Mouse (Mus musculus): ENCODE results near the gene Zfp36l1.

The Zfp36l1 gene

GRCm38 (mm10) chr12:80112852-80113551, at the start of gene Zfp36l1:
Gene Zfp36l1, minus strand, starts transcription at chr12:80113013.
- in situ Hi-C loops (cut with MboI, MseI), result no loop called here

DNA sequence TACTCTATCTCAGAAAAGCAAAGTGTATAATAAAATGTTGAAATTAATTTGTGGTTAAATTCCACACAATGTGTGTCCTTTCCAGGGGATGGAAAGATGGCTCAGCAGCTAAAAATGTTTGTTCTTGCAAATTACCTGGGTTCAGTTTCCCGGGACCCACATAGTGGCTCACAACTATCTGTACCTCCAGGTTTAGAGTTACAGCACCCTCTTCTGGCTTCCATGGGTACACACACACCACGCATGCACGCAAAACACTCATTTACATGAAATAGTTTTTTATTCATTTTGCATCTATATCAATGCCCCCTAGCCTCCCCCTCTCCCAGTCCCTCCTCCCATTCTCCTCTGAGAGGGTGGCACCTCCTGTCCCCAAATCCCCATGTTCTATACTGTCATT, 49.6 kb upstream of the Zfp36l1 start:
- in situ Hi-C loops (cut with MboI, MseI), result loop anchor here (25.0 kb wide), 1 partner anchor 475 kb away; the partner anchor contains the start of genes Erh and Slc39a9

DNA sequence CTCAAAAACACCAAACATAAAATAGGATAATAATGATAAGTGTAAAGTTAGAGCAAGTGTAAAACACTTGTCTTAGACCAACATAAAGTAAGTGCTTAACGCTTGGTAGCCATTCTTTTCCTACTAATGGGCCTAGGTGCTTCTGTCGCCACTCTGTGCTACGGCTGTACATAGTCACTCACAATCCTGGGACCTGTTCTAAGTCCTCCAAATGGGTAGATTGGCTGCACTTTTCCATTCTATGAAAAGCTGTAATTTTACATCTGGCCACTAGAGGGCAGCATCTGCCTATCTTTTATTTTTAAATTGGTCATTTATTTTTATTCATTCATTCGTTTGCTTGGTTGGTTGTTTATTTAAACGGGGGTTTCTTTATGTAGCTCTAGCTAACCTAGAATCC, 44.9 kb upstream of the Zfp36l1 start:
- in situ Hi-C loops (cut with MboI, MseI), result loop anchor here (25.0 kb wide), 1 partner anchor 480 kb away; the partner anchor contains the start of genes Erh and Slc39a9

- in situ Hi-C loops (cut with MboI, MseI), result loop anchor here (25.0 kb wide), 1 partner anchor 483 kb away; the partner anchor contains the start of genes Erh and Slc39a9
Measured at GRCm38 (mm10) chr12:80153687-80154326, 41.0 kb upstream of the Zfp36l1 start.

GRCm38 (mm10) chr12:80153078-80153477, 40.3 kb upstream of the Zfp36l1 start:
- in situ Hi-C loops (cut with MboI, MseI), result loop anchor here (25.0 kb wide), 1 partner anchor 484 kb away; the partner anchor contains the start of genes Erh and Slc39a9

- in situ Hi-C loops (cut with MboI, MseI), result loop anchor here (25.0 kb wide), 1 partner anchor 485 kb away; the partner anchor contains the start of genes Erh and Slc39a9
Measured at GRCm38 (mm10) chr12:80151821-80152220, 39.0 kb upstream of the Zfp36l1 start.

GRCm38 (mm10) chr12:80150624-80151023, 37.8 kb upstream of the Zfp36l1 start:
- in situ Hi-C loops (cut with MboI, MseI), result loop anchor here (25.0 kb wide), 1 partner anchor 487 kb away; the partner anchor contains the start of genes Erh and Slc39a9

DNA sequence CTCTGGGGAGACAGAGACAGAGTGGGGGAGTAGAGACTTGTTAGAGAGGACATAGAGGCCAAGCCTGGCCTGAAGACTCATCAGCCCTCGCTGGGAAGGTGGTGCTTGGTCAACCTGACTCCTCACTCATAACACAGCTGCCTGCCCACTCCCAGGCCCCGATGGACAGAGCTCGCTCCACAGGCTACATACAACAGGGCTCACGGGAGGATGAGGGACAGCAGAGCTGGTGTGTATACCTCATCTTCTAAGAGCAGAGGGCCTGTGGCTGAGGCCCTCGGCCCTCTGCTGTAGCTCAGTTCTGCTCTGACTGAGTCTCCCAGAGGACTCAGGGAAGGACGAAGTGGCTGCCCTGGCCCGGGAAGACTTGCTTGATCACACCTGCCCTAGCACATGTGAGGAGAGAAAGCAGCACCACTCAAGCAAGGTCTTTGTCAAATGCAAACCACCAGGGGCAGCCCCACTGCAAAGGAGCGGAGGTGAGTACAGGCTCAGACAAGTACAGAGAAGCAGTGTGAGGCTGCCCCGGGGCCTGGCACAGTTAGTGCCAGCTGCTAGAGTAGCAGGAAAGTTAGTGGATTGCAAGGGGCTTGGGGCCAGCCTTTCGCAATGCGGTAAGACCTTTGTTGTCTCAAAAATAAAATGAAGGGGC, 34.9 kb upstream of the Zfp36l1 start:
- in situ Hi-C loops (cut with MboI, MseI), result no loop called here

DNA sequence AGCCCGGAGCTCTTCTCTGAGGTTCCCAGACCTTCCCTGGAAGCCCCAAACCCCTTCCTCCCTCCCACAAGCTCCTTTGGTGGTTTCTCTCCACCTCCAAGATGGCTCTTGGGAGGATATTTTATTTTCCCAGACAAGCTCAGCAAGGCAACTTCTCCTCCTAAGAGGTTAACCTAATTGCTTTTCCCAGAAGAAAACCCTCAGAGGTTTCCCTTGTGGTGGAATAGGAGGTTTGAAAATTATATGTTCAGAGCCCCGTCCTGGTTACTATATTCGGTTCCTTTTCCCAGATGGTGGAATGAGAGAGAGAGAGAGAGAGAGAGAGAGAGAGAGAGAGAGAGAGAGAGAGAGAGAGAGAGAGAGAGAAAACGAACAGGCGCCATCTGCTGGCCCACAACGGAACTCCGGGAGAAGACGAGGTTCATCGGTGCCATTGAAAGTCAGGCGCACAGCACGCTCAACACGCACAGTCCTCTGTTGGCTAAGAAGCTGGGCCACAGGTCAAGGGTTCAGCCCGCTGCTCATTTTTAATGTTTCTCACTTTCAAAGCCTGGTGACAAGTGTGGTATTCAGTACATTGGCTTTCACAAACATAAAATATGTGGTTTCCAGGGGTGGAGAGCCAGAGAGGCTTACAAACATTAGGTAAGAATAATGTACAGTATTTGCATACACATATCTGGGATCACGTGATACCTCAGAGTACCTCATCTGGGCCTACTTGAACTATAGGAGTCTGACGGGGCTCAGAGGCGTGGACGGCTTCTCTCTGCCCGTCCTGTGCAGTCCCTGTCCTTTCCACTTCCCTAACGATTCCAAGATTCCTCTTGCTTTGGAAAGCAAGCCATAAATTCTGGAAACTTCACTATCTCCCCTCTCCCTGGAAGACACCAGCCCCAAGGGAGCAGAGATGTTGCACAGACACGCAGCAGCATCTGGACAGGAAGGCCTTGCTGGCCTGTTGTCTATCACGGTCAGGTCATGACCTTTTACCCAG, 33.7 kb upstream of the Zfp36l1 start:
- in situ Hi-C loops (cut with MboI, MseI), result no loop called here

DNA sequence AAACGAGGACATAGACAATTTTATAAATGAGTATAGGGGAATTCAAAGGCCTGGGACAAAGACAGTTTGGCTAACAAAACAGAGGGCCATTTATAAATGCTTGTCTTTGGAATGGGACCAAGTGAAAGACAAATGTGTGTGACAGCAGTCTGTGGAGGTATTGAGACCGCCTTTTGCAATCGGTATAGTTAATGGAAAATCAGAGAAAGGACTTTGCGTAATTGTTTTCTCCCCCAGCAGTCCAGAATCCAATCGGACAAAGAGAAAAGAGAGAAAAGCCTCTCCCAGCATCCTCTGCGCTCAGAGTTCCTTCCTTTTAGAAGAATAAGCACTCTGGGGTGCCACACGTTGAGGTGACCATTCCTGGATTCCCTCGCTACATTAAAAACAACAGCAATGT, 32.6 kb upstream of the Zfp36l1 start:
- in situ Hi-C loops (cut with MboI, MseI), result no loop called here

DNA sequence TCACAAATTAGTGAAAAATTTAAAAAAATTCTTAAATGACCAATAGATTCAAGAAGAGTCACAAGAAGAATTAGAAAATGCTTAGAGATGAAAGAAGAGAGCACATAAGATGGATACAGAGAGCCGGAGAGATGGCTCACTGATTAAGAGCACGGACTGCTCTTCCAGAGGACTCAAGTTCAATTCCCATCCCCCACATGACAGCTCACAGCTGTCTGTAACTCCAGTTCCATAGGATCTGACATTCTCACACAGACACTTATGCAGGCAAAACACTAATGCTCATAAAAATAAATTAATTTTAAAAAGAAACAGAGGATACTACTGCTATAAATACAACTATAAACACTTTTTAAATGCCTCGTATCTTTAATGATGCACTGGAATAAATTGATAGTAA, 32.0 kb upstream of the Zfp36l1 start:
- in situ Hi-C loops (cut with MboI, MseI), result loop anchor here (5.0 kb wide), 1 partner anchor 538 kb away; no protein-coding TSS in a partner anchor

- in situ Hi-C loops (cut with MboI, MseI), result loop anchor here (5.0 kb wide), 1 partner anchor 534 kb away; no protein-coding TSS in a partner anchor
Measured at GRCm38 (mm10) chr12:80141470-80141869, 28.7 kb upstream of the Zfp36l1 start.

GRCm38 (mm10) chr12:80141011-80141410, 28.2 kb upstream of the Zfp36l1 start:
- in situ Hi-C loops (cut with MboI, MseI), result loop anchor here (5.0 kb wide), 1 partner anchor 534 kb away; no protein-coding TSS in a partner anchor

DNA sequence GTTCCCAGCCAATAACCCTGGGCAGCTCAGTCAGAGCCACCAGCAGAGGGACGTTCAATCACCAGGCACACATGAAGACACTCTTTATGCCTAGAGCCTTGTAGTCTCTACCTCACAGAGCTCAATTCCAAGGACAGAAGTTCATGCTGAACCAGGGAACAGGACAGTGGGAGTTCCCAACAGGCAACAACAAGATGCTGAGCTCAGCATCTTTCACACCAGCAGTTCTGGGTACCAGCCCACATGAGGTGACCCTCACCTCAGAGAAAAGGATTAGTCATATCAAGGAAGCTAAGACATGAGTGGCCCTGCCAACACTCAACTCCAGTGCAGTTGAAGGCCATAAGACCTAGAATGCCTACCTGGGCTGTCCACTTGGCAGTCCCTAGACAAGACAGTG, 24.9 kb upstream of the Zfp36l1 start:
- in situ Hi-C loops (cut with MboI, MseI), result loop anchor here (5.0 to 10.0 kb wide), 2 partner anchors 363 to 780 kb away; no protein-coding TSS in a partner anchor

DNA sequence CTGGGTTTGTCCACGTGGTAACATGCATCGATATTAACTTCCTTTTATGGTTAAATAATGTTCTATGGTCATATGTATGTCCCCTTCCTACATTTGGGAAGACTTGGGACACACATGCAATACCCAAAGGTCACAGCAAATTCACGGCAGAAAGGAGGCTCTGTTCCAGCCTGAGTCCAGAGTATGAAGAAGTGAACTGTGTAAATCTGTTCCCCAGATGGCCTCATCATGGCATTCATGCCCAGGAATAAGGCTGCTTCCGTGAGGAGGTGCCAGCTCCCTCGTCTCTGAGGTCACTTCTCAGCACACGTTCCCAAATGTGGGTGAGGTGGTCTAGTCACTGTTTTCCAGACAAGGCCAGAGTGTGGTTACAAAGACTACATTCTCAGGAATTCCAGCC, 24.4 kb upstream of the Zfp36l1 start:
- in situ Hi-C loops (cut with MboI, MseI), result loop anchor here (5.0 to 10.0 kb wide), 2 partner anchors 362 to 780 kb away; no protein-coding TSS in a partner anchor

- in situ Hi-C loops (cut with MboI, MseI), result loop anchor here (5.0 to 10.0 kb wide), 2 partner anchors 362 to 779 kb away; no protein-coding TSS in a partner anchor
Measured at GRCm38 (mm10) chr12:80136264-80136930, 23.6 kb upstream of the Zfp36l1 start.

DNA sequence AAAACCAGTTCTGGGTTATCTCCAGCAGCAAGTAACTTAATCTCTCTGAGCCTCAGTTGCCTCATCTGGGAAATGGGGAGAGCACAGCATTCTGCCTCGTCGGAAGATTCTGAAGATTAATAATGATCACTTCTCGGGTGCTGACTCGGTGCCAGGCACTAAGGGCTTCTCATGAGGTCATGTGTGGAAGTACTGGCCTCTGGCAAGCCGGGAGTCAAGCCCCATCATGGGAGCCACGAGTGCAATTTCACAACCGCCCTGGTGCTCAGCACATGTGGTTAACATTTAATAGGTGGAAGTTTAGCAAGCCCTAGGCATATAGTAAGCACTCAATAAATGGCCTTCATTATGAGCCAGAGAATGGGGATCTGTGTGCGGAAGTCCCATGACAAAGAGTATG, 22.4 kb upstream of the Zfp36l1 start:
- in situ Hi-C loops (cut with MboI, MseI), result loop anchor here (5.0 to 10.0 kb wide), 2 partner anchors 360 to 778 kb away; no protein-coding TSS in a partner anchor

DNA sequence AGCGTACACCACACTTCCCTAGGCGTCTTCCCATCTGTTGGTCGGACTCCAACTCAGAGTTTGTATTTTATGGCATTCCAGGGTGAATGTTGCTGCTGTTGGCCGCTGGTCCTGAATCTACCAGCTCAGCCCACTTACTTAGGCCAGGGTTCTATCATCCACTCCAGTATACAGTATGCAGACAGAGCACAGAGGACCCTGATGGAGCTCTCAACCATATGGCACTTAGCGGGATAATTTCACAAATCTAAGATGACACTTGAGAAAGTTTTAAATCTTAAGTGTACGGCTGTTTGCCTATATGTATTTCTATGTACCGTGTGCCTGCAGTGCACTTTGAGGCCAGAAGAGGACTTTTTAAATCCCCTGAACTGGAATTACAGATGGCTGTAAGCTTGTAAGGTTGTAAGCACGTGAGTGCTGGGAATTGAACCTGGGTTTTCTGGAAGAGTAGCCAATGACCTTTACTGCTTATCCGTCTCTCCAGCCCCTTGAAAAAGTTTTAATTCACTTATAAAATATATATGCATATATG, 20.3 kb upstream of the Zfp36l1 start:
- in situ Hi-C loops (cut with MboI, MseI), result loop anchor here (10.0 kb wide), 1 partner anchor 358 kb away; no protein-coding TSS in a partner anchor

DNA sequence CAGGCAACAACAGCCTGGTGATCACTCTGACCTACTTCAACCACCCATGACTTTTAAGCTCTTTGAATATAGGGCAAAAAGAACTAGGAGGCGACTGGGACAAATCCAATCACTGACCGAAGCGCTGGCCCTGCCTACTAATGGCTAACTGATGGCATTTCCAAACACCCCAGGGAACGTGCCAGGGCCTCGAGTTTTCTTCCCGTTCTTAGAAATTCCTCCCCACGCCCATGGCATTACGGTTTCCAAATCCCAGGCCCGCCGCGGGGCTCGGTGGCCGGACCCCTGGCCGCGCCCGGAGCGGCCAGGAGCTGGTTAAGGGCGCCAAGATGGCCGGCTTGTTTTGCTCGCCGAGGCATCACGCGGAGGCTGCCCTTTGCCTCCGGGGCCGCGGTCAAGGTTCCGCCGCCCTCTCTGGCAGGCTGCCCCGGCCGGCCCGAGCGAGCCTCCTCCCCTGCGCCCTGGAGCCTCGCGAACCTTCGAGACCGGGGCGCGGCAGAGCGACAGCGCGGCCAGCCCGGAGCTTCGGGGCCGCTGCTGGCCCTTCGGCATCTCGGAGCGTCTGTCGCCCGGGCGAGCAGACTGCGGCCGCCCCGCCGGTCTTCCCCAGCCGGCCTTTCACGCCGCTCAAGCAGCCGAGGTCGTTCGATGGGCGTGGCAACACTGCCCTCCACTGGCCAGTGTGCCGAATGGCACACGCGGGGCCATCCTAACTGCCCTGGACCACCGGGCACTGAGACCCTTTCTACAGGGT, 19.6 kb upstream of the Zfp36l1 start:
- in situ Hi-C loops (cut with MboI, MseI), result loop anchor here (10.0 kb wide), 1 partner anchor 358 kb away; no protein-coding TSS in a partner anchor

All from regulatory T cell (primary cell).